Mouse (Mus musculus) liver, embryonic 16.5 days (tissue): ENCODE measurements around the gene Cblb. TPM values are rescaled to one million over a fixed set of nuclear protein-coding genes. Genes with fewer than 3 reads are reported as not detected.

Experiments used
- ATAC-seq: fragments of 200-750 bp; cut with Nextera tagmentation; 2 replicates; pipeline ENCODE4 v1.8.0; 2017; ENCODE audit warnings: low read depth, mild to moderate bottlenecking, moderate number of reproducible peaks, moderate library complexity
- H3K27ac ChIP-seq: fragments of 300-500 bp; sonication (generic); 2 replicates; pipeline ENCODE4 v1.5.1; 2014; ENCODE audit warnings: mild to moderate bottlenecking, low read length
- H3K27me3 ChIP-seq: fragments of 300-500 bp; sonication (generic); 2 replicates; pipeline ENCODE4 v1.6.1; 2014; ENCODE audit warnings: low read depth, low read length, mixed read lengths; ENCODE audit not compliant: control insufficient read depth, insufficient read depth
- H3K36me3 ChIP-seq: fragments of 300-500 bp; sonication (generic); 2 replicates; pipeline ENCODE4 v1.6.1; 2014; ENCODE audit warnings: mild to moderate bottlenecking; ENCODE audit not compliant: control insufficient read depth, insufficient read depth
- H3K4me1 ChIP-seq: fragments of 300-500 bp; sonication (generic); 2 replicates; pipeline ENCODE4 v1.6.1; 2014; ENCODE audit warnings: low read depth, low read length, mixed read lengths; ENCODE audit not compliant: control insufficient read depth
- H3K4me2 ChIP-seq: fragments of 300-500 bp; sonication (generic); 2 replicates; pipeline ENCODE4 v1.6.1; 2014; ENCODE audit warnings: low read depth, low read length, mixed read lengths
- H3K4me3 ChIP-seq: fragments of 300-500 bp; sonication (generic); 2 replicates; pipeline ENCODE4 v1.5.1; 2014; ENCODE audit warnings: low read depth, mild to moderate bottlenecking, low read length
- H3K9ac ChIP-seq: fragments of 300-500 bp; sonication (generic); 2 replicates; pipeline ENCODE4 v1.6.1; 2014; ENCODE audit warnings: low read depth, low read length
- H3K9me3 ChIP-seq: fragments of 300-500 bp; sonication (generic); replicated peaks from 2 replicates; pipeline ENCODE4 v1.6.1; 2016; ENCODE audit warnings: low read length; ENCODE audit not compliant: control insufficient read depth
- WGBS: fragments of 180-500 bp; shearing (Covaris S2); extraction: QIAGEN DNeasy Blood & Tissue Kit; methylation state at CpG from one replicate; pipeline ENCODE4 v1.1.7; 2014; ENCODE audit not compliant: insufficient replicate concordance; 5-methylcytosine and 5-hydroxymethylcytosine counted together
- polyA plus RNA-seq: library from polyadenylated mRNA; unstranded; fragments of >200 nt; fragmentation: Nextera tagmentation; extraction: Ambion mirVana; gene quantifications from 2 replicates; pipeline ENCODE4 v1.2.1, GENCODE M21; 2015

Gene Cblb
- polyA plus RNA-seq, 1 experiment from 2014 or later: 2.6 TPM

- Histone ChIP-seq H3K9ac (no peak overlapping the region), H3K4me2 (no peak overlapping the region), H3K4me3 (no peak overlapping the region), H3K27me3 (no peaks in the 10 kb centered on the region), H3K4me1 (no peaks in the 10 kb centered on the region; the same call in 1 of the 2 replicates), H3K27ac (no peak overlapping the region), H3K36me3 (no peaks in the 10 kb centered on the region), H3K9me3 (no peaks in the 10 kb centered on the region)
- 14% methylated on average over 6 of the region's 6 CpGs for WGBS
- no peak for ATAC-seq
Observed at GRCm38 (mm10) chr16:52090899-52091298, 59.9 kb downstream of the Cblb start.

DNA sequence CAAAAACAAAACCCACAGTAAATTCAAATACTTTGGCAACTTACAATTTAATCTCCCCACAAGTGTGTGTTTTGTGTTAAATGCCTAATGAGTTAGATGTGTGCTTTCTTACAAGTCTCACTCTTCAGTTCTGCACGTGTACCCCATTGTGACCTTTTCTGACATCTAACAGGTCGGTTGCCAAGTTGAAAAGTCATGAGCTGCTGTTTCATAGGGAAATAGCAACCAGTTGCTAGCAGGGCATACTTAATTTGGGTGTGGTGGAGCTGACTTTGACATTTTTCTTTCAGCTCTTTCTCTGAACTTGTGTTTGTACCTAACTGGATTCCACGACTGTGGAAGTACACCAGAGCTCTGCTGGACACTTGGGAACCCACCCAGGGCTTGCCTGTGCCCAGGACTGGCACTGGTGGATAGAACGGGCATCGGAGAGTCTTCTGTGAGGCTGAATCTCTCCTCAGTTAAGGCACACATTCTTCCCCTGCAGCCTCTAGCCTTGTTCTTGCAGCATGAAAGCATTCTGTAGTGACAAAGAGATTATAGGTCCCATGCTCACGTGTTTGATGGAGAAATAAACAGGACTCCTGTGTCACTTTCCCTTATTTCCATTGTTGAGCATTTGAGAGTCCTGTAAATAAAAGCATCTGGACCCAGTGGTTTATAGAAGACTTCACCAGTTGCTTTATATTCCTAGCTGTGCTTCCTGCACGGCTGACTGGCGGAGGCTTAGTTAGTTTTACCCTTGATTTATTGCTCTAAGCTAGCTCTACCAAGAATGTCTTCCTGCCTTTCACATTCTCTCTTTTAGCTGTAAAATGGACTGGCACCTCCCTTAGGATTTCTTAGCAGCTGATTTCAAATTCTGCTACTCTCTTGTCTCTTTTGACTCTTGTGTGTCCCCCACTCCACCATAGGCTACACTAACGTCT, 62.6 kb downstream of the Cblb start:
- no peaks in the 10 kb centered on the region for H3K36me3 ChIP-seq
- no peaks in the 10 kb centered on the region; the same call in 1 of the 2 replicates for H3K4me1 ChIP-seq
- no peak overlapping the region for H3K27ac ChIP-seq
- H3K9ac ChIP-seq: no peak overlapping the region
- WGBS: 52% methylated on average over 9 of the region's 9 CpGs
- H3K4me2 ChIP-seq: no peak overlapping the region
- no peaks in the 10 kb centered on the region for H3K27me3 ChIP-seq
- H3K9me3 ChIP-seq: no peaks in the 10 kb centered on the region
- ATAC-seq: no peak
- H3K4me3 ChIP-seq: no peak overlapping the region

GRCm38 (mm10) chr16:52094735-52095459, 63.9 kb downstream of the Cblb start:
- H3K36me3 ChIP-seq: no peaks in the 10 kb centered on the region
- H3K4me2 ChIP-seq: no peak overlapping the region
- no peak overlapping the region for H3K9ac ChIP-seq
- no peaks in the 10 kb centered on the region for H3K9me3 ChIP-seq
- no peaks in the 10 kb centered on the region; the same call in 1 of the 2 replicates for H3K4me1 ChIP-seq
- peak; percentile 39; the same call in 1 of the 2 replicates for ATAC-seq
- no peaks in the 10 kb centered on the region for H3K27me3 ChIP-seq
- no peak overlapping the region for H3K4me3 ChIP-seq
- no peak overlapping the region for H3K27ac ChIP-seq
- 66% methylated on average over 10 of the region's 10 CpGs for WGBS

DNA sequence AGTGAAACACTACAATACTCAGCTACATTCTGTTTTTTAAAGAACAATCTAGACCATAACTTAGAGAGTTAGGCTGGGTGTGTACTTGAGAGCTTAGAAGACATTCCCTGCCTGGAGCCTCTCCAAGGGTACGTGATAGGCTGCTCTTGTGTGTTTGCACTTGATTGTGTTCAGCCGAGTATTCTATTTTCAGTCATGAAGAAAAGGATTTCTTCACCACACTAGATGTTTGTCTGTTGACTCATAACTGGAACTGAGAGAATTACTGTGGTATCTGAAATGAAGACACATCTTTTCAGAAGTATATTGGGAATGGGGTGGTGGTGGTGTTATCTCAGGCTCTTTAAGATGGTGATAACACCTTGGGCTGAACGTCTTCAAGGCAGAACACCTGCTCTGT, 64.6 kb downstream of the Cblb start:
- WGBS: 45% methylated on average over 3 of the region's 3 CpGs
- no peak for ATAC-seq
- H3K4me1 ChIP-seq: no peaks in the 10 kb centered on the region
- H3K27me3 ChIP-seq: no peaks in the 10 kb centered on the region
- no peak overlapping the region for H3K27ac ChIP-seq
- no peaks in the 10 kb centered on the region for H3K9me3 ChIP-seq
- no peaks in the 10 kb centered on the region for H3K36me3 ChIP-seq
- no peak overlapping the region for H3K4me3 ChIP-seq
- no peak overlapping the region for H3K4me2 ChIP-seq
- H3K9ac ChIP-seq: no peak overlapping the region

- H3K27me3 ChIP-seq: no peaks in the 10 kb centered on the region
- H3K9me3 ChIP-seq: no peaks in the 10 kb centered on the region
- no peak overlapping the region for H3K27ac ChIP-seq
- H3K9ac ChIP-seq: no peak overlapping the region
- WGBS: 67% methylated on average over 6 of the region's 6 CpGs
- H3K36me3 ChIP-seq: no peaks in the 10 kb centered on the region
- H3K4me1 ChIP-seq: no peaks in the 10 kb centered on the region
- no peak overlapping the region for H3K4me2 ChIP-seq
- H3K4me3 ChIP-seq: no peak overlapping the region
- ATAC-seq: no peak
Observed at GRCm38 (mm10) chr16:52100466-52100865, 69.4 kb downstream of the Cblb start.

- H3K4me1 ChIP-seq: no peaks in the 10 kb centered on the region
- H3K9me3 ChIP-seq: no peaks in the 10 kb centered on the region
- H3K4me3 ChIP-seq: no peak overlapping the region
- H3K4me2 ChIP-seq: no peak overlapping the region
- no peaks in the 10 kb centered on the region for H3K27me3 ChIP-seq
- H3K9ac ChIP-seq: no peak overlapping the region
- no peak for ATAC-seq
- WGBS: 96% methylated on average over 9 of the region's 9 CpGs
- H3K36me3 ChIP-seq: no peaks in the 10 kb centered on the region
- no peak overlapping the region for H3K27ac ChIP-seq
Observed at GRCm38 (mm10) chr16:52104608-52105007, 73.6 kb downstream of the Cblb start.

DNA sequence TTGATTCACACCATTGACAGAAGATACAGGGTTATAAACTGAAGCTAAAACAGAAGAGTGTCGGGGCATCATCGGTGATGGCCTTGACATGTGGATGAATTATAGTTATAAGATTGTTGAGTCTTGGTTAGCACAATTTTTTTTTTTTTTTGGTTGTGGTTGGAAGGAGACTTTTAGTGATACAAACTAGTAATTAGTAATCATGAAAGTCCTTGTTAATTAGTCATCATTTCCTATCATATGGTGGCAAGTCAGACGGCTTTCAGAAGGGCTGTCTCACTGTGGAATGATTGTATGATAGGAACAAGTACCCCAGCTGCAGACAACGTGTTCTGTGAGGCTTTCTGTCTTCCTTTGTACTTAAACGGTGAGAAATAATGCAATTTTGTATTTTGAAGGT, 76.8 kb downstream of the Cblb start:
- Histone ChIP-seq H3K9me3 (no peaks in the 10 kb centered on the region), H3K4me3 (no peak overlapping the region), H3K36me3 (no peaks in the 10 kb centered on the region), H3K27ac (no peak overlapping the region), H3K27me3 (no peaks in the 10 kb centered on the region), H3K9ac (no peak overlapping the region), H3K4me2 (no peak overlapping the region), H3K4me1 (no peaks in the 10 kb centered on the region)
- 62% methylated on average over 5 of the region's 5 CpGs for WGBS
- ATAC-seq: no peak

DNA sequence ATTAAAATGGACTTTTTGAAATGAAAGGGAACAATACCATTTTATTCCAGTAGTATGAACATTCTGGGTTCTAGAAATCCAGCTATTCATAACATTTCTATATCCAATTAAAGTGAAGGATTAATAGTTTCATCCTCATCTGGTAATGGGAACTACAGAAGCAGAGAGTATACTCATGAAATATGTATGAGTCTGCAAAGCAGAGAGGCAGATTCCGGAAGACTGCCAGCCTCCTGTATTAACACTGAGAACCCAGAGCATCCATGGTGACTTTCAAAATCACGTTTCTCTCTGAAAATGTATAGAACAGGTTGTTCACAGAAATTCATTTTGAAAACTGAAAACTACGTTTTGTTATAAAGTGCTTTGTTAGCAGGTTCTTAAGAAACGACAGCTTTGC, 83.4 kb downstream of the Cblb start:
- no peak overlapping the region for H3K27ac ChIP-seq
- no peaks in the 10 kb centered on the region for H3K36me3 ChIP-seq
- H3K4me3 ChIP-seq: no peak overlapping the region
- H3K4me2 ChIP-seq: no peak overlapping the region
- no peak overlapping the region for H3K9ac ChIP-seq
- ATAC-seq: no peak
- H3K4me1 ChIP-seq: no peaks in the 10 kb centered on the region
- 70% methylated on average over 4 of the region's 4 CpGs for WGBS
- no peaks in the 10 kb centered on the region for H3K27me3 ChIP-seq
- H3K9me3 ChIP-seq: no peaks in the 10 kb centered on the region

DNA sequence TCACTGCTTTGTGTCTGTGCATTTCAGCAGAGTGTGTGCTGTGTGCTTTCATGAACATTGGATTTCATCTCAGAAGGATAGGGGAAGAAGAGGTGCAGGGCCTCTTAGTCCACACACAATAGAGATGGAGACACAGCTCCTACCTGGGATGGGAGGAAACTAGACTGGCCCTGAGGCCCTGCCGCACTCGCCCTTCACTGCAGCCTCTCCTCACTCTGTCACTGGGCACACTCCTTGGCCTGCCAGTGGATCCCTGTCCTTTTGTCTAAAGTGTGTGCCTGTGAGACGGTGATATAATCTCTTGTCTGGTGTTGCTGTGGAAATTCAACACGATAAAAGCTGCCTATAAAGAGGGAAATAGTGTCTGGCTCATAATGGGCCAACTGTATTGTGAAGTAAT, 88.0 kb downstream of the Cblb start:
- H3K4me3 ChIP-seq: no peak overlapping the region
- ATAC-seq: no peak
- no peaks in the 10 kb centered on the region for H3K9me3 ChIP-seq
- no peak overlapping the region for H3K4me2 ChIP-seq
- no peaks in the 10 kb centered on the region; the same call in 1 of the 2 replicates for H3K4me1 ChIP-seq
- H3K27ac ChIP-seq: no peak overlapping the region
- no peaks in the 10 kb centered on the region for H3K27me3 ChIP-seq
- no peak overlapping the region for H3K9ac ChIP-seq
- H3K36me3 ChIP-seq: no peaks in the 10 kb centered on the region
- WGBS: 76% methylated on average over 4 of the region's 4 CpGs
